Mouse (Mus musculus) MEL (cell line): ENCODE measurements around the gene 1110051M20Rik. TPM values are rescaled to one million over a fixed set of nuclear protein-coding genes. Genes with fewer than 3 reads are reported as not detected.

Experiments used
- DNase-seq: peaks from one replicate; pipeline ENCODE4 v3.0.0; 2011; ENCODE audit warnings: low read depth, low spot score
- H3K27ac ChIP-seq: 2 replicates; pipeline ENCODE4 v1.5.1; 2012; ENCODE audit warnings: low read depth, mild to moderate bottlenecking, control low read depth, low read length, moderate library complexity; ENCODE audit not compliant: control insufficient read depth
- H3K27me3 ChIP-seq, 2 experiments: fragments of 150-350 bp in 1 of 2; sonication (generic) in 1 of 2; 2 replicates each; pipeline ENCODE4 v1.6.1; 2012; ENCODE audit warnings: low read length in 2 of 2, mild to moderate bottlenecking in 2 of 2, improper control_type of control experiment in 1 of 2, moderate library complexity in 1 of 2; ENCODE audit not compliant: insufficient read depth in 2 of 2, control insufficient read depth in 1 of 2
- H3K36me3 ChIP-seq, 2 experiments: 2 replicates each; pipeline ENCODE4 v1.6.1; 2012 to 2014; ENCODE audit warnings: low read length in 2 of 2, improper control_type of control experiment in 1 of 2, inconsistent platforms in 1 of 2, mild to moderate bottlenecking in 1 of 2; ENCODE audit not compliant: insufficient read depth in 2 of 2, control insufficient read depth in 1 of 2
- H3K4me1 ChIP-seq, 2 experiments: fragments of 150-350 bp in 1 of 2; sonication (generic) in 1 of 2; 2 replicates each; pipeline ENCODE4 v1.6.1; 2012; ENCODE audit warnings: low read length in 2 of 2, improper control_type of control experiment in 1 of 2, mild to moderate bottlenecking in 1 of 2; ENCODE audit not compliant: insufficient read depth in 2 of 2, control insufficient read depth in 1 of 2
- H3K4me3 ChIP-seq, 2 experiments: fragments of 150-350 bp in 1 of 2; sonication (generic) in 1 of 2; 2 replicates each; pipeline ENCODE4 v1.5.1; 2012; ENCODE audit warnings: low read depth in 2 of 2, low read length in 2 of 2, mild to moderate bottlenecking in 2 of 2, moderate library complexity in 2 of 2, control low read depth in 1 of 2, improper control_type of control experiment in 1 of 2; ENCODE audit not compliant: control insufficient read depth in 1 of 2, insufficient read depth in 1 of 2
- H3K79me2 ChIP-seq: 2 replicates; pipeline ENCODE4 v1.6.1; 2012; ENCODE audit warnings: mild to moderate bottlenecking, low read length, moderate library complexity; ENCODE audit not compliant: control insufficient read depth, poor library complexity, insufficient read depth
- H3K9ac ChIP-seq: 2 replicates; pipeline ENCODE4 v1.6.1; 2012; ENCODE audit warnings: low read depth, mild to moderate bottlenecking, control low read depth, low read length, moderate library complexity; ENCODE audit not compliant: control insufficient read depth, poor library complexity, severe bottlenecking
- H3K9me3 ChIP-seq: fragments of 150-350 bp; sonication (generic); replicated peaks from 2 replicates; pipeline ENCODE4 v1.6.1; 2012; ENCODE audit warnings: mild to moderate bottlenecking, low read length, improper control_type of control experiment, moderate library complexity; ENCODE audit not compliant: insufficient read depth
- BHLHE40 ChIP-seq: IDR thresholded peaks from 2 replicates; pipeline ENCODE4 v1.6.1; 2012; ENCODE audit warnings: low read depth, mild to moderate bottlenecking, inconsistent platforms, low read length, improper control_type of control experiment, borderline replicate concordance
- CTCF ChIP-seq, 3 experiments: IDR thresholded peaks in 2 of 3; conservative IDR thresholded peaks in 1 of 3; 2 replicates each; pipeline ENCODE4 v1.5.1; 2011 to 2012; ENCODE audit warnings: low read length in 3 of 3, low read depth in 2 of 3, mild to moderate bottlenecking in 2 of 3, improper control_type of control experiment in 1 of 3, inconsistent platforms in 1 of 3, mixed read lengths in 1 of 3, moderate library complexity in 1 of 3; ENCODE audit not compliant: control insufficient read depth in 1 of 3, insufficient read depth in 1 of 3, poor library complexity in 1 of 3, severe bottlenecking in 1 of 3
- E2F4 ChIP-seq: IDR thresholded peaks from 2 replicates; pipeline ENCODE4 v1.6.1; 2011; ENCODE audit warnings: low read depth, low read length, improper control_type of control experiment, borderline replicate concordance
- EP300 ChIP-seq, 2 experiments: IDR thresholded peaks; 2 replicates each; pipeline ENCODE4 v1.6.1; 2011; ENCODE audit warnings: improper control_type of control experiment in 2 of 2, low read length in 2 of 2, low read depth in 1 of 2, mild to moderate bottlenecking in 1 of 2
- ETS1 ChIP-seq: IDR thresholded peaks from 2 replicates; pipeline ENCODE4 v1.6.1; 2012; ENCODE audit warnings: low read depth, mild to moderate bottlenecking, inconsistent platforms, low read length, improper control_type of control experiment, moderate library complexity
- GATA1 ChIP-seq: IDR thresholded peaks from 2 replicates; pipeline ENCODE4 v1.6.1; 2011; ENCODE audit warnings: low read depth, low read length, improper control_type of control experiment
- HCFC1 ChIP-seq: IDR thresholded peaks from 2 replicates; pipeline ENCODE4 v1.6.1; 2012; ENCODE audit warnings: low read depth, mild to moderate bottlenecking, inconsistent platforms, low read length, improper control_type of control experiment, moderate library complexity
- JUND ChIP-seq: IDR thresholded peaks from 2 replicates; pipeline ENCODE4 v1.6.1; 2011; ENCODE audit warnings: low read depth, mild to moderate bottlenecking, improper control_type of control experiment, low read length
- MAFK ChIP-seq: IDR thresholded peaks from 2 replicates; pipeline ENCODE4 v1.6.1; 2011; ENCODE audit warnings: low read depth, mild to moderate bottlenecking, low read length, improper control_type of control experiment, borderline replicate concordance
- MAX ChIP-seq: IDR thresholded peaks from 2 replicates; pipeline ENCODE4 v1.6.1; 2011; ENCODE audit warnings: low read length, improper control_type of control experiment
- MAZ ChIP-seq: IDR thresholded peaks from 2 replicates; pipeline ENCODE4 v1.6.1; 2012; ENCODE audit warnings: low read depth, mild to moderate bottlenecking, inconsistent platforms, low read length, improper control_type of control experiment
- MEF2A ChIP-seq: IDR thresholded peaks from 2 replicates; pipeline ENCODE4 v1.6.1; 2014; ENCODE audit warnings: low read depth, mild to moderate bottlenecking, inconsistent platforms, low read length, improper control_type of control experiment; ENCODE audit not compliant: poor library complexity, insufficient replicate concordance, severe bottlenecking; ENCODE audit errors: extremely low read depth
- NRF1 ChIP-seq: IDR thresholded peaks from 2 replicates; pipeline ENCODE4 v1.6.1; 2014; ENCODE audit warnings: low read depth, mild to moderate bottlenecking, inconsistent platforms, low read length, improper control_type of control experiment, moderate library complexity; ENCODE audit not compliant: poor library complexity, insufficient read depth, severe bottlenecking
- POLR2A ChIP-seq, 2 experiments: IDR thresholded peaks; 2 replicates each; pipeline ENCODE4 v1.6.1; 2011 to 2012; ENCODE audit warnings: low read length in 2 of 2, mild to moderate bottlenecking in 2 of 2, control low read depth in 1 of 2, improper control_type of control experiment in 1 of 2, low read depth in 1 of 2, moderate library complexity in 1 of 2; ENCODE audit not compliant: control insufficient read depth in 1 of 2, insufficient read depth in 1 of 2, poor library complexity in 1 of 2
- POLR2AphosphoS5 ChIP-seq: IDR thresholded peaks from 2 replicates; pipeline ENCODE4 v1.6.1; 2012; ENCODE audit warnings: low read depth, borderline replicate concordance, mild to moderate bottlenecking, inconsistent platforms, low read length, moderate library complexity, mixed read lengths
- RAD21 ChIP-seq: IDR thresholded peaks from 2 replicates; pipeline ENCODE4 v1.6.1; 2011; ENCODE audit warnings: mild to moderate bottlenecking, low read depth, low read length, improper control_type of control experiment
- RCOR1 ChIP-seq: IDR thresholded peaks from 2 replicates; pipeline ENCODE4 v1.6.1; 2012; ENCODE audit warnings: low read depth, mild to moderate bottlenecking, inconsistent platforms, low read length, improper control_type of control experiment
- TAL1 ChIP-seq: IDR thresholded peaks from 2 replicates; pipeline ENCODE4 v1.6.1; 2012; ENCODE audit warnings: mild to moderate bottlenecking, inconsistent platforms, low read length, moderate library complexity, mixed read lengths
- TBP ChIP-seq: IDR thresholded peaks from 2 replicates; pipeline ENCODE4 v1.8.0; 2011; ENCODE audit warnings: low read depth, low read length, improper control_type of control experiment
- UBTF ChIP-seq: IDR thresholded peaks from 2 replicates; pipeline ENCODE4 v1.6.1; 2012; ENCODE audit warnings: low read depth, mild to moderate bottlenecking, inconsistent platforms, low read length, improper control_type of control experiment, moderate library complexity, borderline replicate concordance; ENCODE audit not compliant: insufficient read depth
- USF2 ChIP-seq, 2 experiments: IDR thresholded peaks; 2 replicates each; pipeline ENCODE4 v1.6.1; 2011 to 2012; ENCODE audit warnings: improper control_type of control experiment in 2 of 2, low read length in 2 of 2, borderline replicate concordance in 1 of 2, inconsistent platforms in 1 of 2, low read depth in 1 of 2, mild to moderate bottlenecking in 1 of 2; ENCODE audit not compliant: insufficient read depth in 1 of 2
- ZC3H11A ChIP-seq: IDR thresholded peaks from 2 replicates; pipeline ENCODE4 v1.6.1; 2012; ENCODE audit warnings: low read depth, mild to moderate bottlenecking, inconsistent platforms, low read length, improper control_type of control experiment
- ZKSCAN1 ChIP-seq: IDR thresholded peaks from 2 replicates; pipeline ENCODE4 v1.6.1; 2012; ENCODE audit warnings: low read depth, mild to moderate bottlenecking, inconsistent platforms, low read length, improper control_type of control experiment, moderate library complexity
- polyA plus RNA-seq, 2 experiments: library from polyadenylated mRNA; stranded (reverse) in 1 of 2; unstranded in 1 of 2; fragments of >175 nt in 1 of 2; fragments of >200 nt in 1 of 2; gene quantifications; 2 replicates each; pipeline versions ENCODE4 v1.2.1 to v1.2.4; 2012; ENCODE audit warnings: low replicate concordance in 2 of 2, low read depth in 1 of 2; ENCODE audit not compliant: insufficient read length in 2 of 2, insufficient read depth in 1 of 2, missing spikeins in 1 of 2
- total RNA-seq: library from RNA; depleted of rRNA; stranded (reverse); fragments of 300-350 nt; gene quantifications from 2 replicates; pipeline ENCODE4 v1.2.3, GENCODE M21; 2012

The 1110051M20Rik gene
- total and polyA plus RNA-seq, 3 experiments, result 23.0 to 23.3 TPM; not detected in 1

DNA sequence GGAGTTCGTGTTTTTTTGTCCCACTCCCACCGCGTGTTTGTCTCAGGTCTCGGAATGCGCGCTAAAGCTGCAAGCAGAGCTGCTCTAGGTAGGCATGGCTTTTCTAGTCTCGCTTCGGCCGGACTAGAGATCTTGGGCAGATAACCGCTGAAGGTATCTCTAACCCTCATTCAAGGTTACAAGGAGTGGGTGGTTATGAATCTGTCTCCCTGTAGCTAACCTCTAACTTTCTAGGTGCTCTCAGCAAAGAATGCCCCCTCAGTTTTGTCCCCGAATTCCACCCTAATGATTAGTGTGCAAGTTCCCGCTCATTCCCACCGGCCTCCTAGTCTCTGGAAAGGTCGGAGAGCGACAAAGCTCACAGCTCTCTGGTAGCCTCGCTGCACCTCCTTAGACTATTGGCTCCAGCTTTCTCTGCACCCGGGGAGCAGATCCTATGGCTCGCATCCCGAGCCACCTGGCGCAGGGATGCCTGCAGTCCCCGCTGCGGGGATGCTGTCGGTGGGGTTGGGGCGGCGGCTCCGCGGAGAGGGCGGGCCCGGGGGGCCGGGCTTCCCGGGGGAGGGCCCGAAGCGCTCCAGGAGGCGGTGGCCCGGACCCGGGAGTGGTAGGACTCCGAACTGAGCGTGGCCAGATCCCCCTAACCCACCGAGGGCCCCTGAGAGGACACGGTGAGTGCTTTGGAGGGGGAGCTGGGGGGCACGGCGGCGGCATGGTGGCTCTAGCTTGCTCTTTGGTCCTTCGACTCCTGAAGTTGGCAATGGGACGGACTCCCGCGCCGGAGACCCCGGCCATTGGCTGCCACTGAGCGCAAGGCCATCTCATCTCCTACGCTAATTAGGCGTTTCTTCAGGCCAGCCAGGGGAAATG, 188.0 kb downstream of the 1110051M20Rik start:
- H3K79me2 ChIP-seq, result no peaks in the 10 kb centered on the region
- TF ChIP-seq NRF1, result no peak
- no peak for TF ChIP-seq MAFK
- no peak for TF ChIP-seq ETS1
- no peak for TF ChIP-seq RAD21
- no peak for TF ChIP-seq MAX
- no peak for TF ChIP-seq E2F4
- TF ChIP-seq USF2 (IDR thresholded peaks at IDR 0.05; ENCODE audit: borderline replicate concordance in 1 of 2, insufficient read depth in 1 of 2, low read depth in 1 of 2, low read length in 2 of 2), result no peak
- no peak for TF ChIP-seq ZKSCAN1
- TF ChIP-seq CTCF (IDR thresholded peaks at IDR 0.05 in 2 of 3, conservative IDR thresholded peaks at IDR 0.05 in 1 of 3; ENCODE audit: control insufficient read depth in 1 of 3, insufficient read depth in 1 of 3, low read depth in 2 of 3, low read length in 3 of 3, poor library complexity in 1 of 3, severe bottlenecking in 1 of 3), result no peak
- no peak for TF ChIP-seq ZC3H11A
- no peak for TF ChIP-seq GATA1
- TF ChIP-seq TAL1, result no peak
- no peak for TF ChIP-seq BHLHE40
- TF ChIP-seq RCOR1, result no peak
- no peak for TF ChIP-seq POLR2AphosphoS5
- TF ChIP-seq TBP, result no peak
- TF ChIP-seq, all 39 proteins: peak for 0
- DNase-seq, result no peak
- Histone ChIP-seq H3K27me3 (peaks cover 0 to 3% of the 10 kb centered on the region in 2 experiments; a peak in 1 of 4 replicates), H3K4me3 (peak overlapping the region; percentile 48 to 96), H3K9me3 (no peaks in the 10 kb centered on the region), H3K4me1 (no peaks in the 10 kb centered on the region), H3K27ac (no peak overlapping the region), H3K9ac (peak overlapping the region; percentile 62), H3K36me3 (no peaks in the 10 kb centered on the region)

DNA sequence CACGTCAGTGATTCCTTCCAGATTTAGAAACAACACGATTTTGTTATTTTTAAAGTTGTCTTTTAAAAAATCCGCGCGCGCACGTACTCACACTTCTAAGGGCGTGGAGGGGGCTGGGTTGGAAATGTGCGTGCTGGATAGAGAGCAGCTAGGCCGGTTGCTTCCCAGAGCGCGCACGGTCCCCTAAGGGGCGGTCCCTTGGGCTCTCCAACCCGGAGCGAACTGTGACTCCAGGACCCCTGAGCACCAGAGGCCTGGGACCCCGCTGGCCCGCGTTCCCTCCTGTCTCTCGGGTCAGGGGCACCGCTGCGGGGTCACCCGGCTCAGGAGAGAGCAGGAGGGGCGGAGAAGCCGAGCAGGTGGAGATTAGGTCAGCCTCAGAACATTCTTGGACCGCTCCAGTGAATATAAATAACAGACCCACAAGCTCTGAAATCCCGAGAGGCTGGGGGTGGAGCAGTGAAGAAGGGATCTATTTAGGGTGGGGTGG, 188.8 kb downstream of the 1110051M20Rik start, which contains the start of gene Pacsin3:
TSS of gene Pacsin3 (plus strand) at position 294 of the 490 bp plus-strand sequence.
- TF ChIP-seq HCFC1, result no peak
- no peak for TF ChIP-seq BHLHE40
- TF ChIP-seq MEF2A, result no peak
- no peak for TF ChIP-seq RCOR1
- no peak for TF ChIP-seq TBP
- TF ChIP-seq ZC3H11A, result no peak
- TF ChIP-seq POLR2AphosphoS5, result no peak
- no peak for TF ChIP-seq ETS1
- no peak for TF ChIP-seq GATA1
- no peak for TF ChIP-seq JUND
- no peak for TF ChIP-seq POLR2A (IDR thresholded peaks at IDR 0.05; ENCODE audit: control insufficient read depth in 1 of 2, insufficient read depth in 1 of 2, low read depth in 1 of 2, low read length in 2 of 2, poor library complexity in 1 of 2)
- TF ChIP-seq UBTF, result no peak
- no peak for TF ChIP-seq TAL1
- TF ChIP-seq EP300 (IDR thresholded peaks at IDR 0.05; ENCODE audit: low read depth in 1 of 2, low read length in 2 of 2), result no peak
- TF ChIP-seq NRF1, result no peak
- no peak for TF ChIP-seq MAZ
- Histone ChIP-seq H3K27me3 (peaks cover 0 to 3% of the 10 kb centered on the region in 2 experiments; a peak in 1 of 4 replicates), H3K4me1 (no peaks in the 10 kb centered on the region), H3K4me3 (peak within 1 kb of the TSS; percentile 48 to 96), H3K36me3 (no peaks in the 10 kb centered on the region), H3K9me3 (no peaks in the 10 kb centered on the region), H3K27ac (no peak within 1 kb of the TSS), H3K9ac (peak within 1 kb of the TSS; percentile 62), H3K79me2 (no peaks in the 10 kb centered on the region)
- no peak for DNase-seq
